Mouse (Mus musculus) embryonic facial prominence, embryonic 14.5 days (tissue): ENCODE measurements at regions not wholly inside any gene's neighbourhood (a gene's known extent, or its start where the extent isn't known, plus 50 kb on each side); places are given as distances from the start of the nearest gene placed in this dataset.

Experiments
- ATAC-seq: fragments of 200-750 bp; cut with Nextera tagmentation; 2 replicates; pipeline ENCODE4 v1.8.0; 2017; ENCODE audit warnings: low read depth, moderate number of reproducible peaks, moderate TSS enrichment
- DNase-seq: peaks from one replicate; pipeline ENCODE4 v3.0.0-alpha.2; 2015; ENCODE audit warnings: low spot score
- H3K27ac ChIP-seq: fragments of 300-500 bp; sonication (generic); replicated peaks from 2 replicates; pipeline ENCODE4 v1.5.1; 2014; ENCODE audit warnings: low read depth, mild to moderate bottlenecking, low read length, moderate library complexity
- H3K27me3 ChIP-seq: fragments of 300-500 bp; sonication (generic); replicated peaks from 2 replicates; pipeline ENCODE4 v1.6.1; 2014; ENCODE audit warnings: low read length; ENCODE audit not compliant: control insufficient read depth, insufficient read depth
- H3K36me3 ChIP-seq: fragments of 300-500 bp; sonication (generic); 2 replicates; pipeline ENCODE4 v1.6.1; 2014; ENCODE audit warnings: low read length, mixed read lengths; ENCODE audit not compliant: control insufficient read depth, insufficient read depth
- H3K4me1 ChIP-seq: fragments of 300-500 bp; sonication (generic); 2 replicates; pipeline ENCODE4 v1.6.1; 2014; ENCODE audit warnings: antibody characterized with exemption, low read length; ENCODE audit not compliant: control insufficient read depth, insufficient read depth
- H3K4me2 ChIP-seq: fragments of 300-500 bp; sonication (generic); 2 replicates; pipeline ENCODE4 v1.6.1; 2014; ENCODE audit warnings: low read depth, mild to moderate bottlenecking, low read length, moderate library complexity, mixed read lengths
- H3K4me3 ChIP-seq: fragments of 300-500 bp; sonication (generic); 2 replicates; pipeline ENCODE4 v1.5.1; 2014; ENCODE audit warnings: low read depth, mild to moderate bottlenecking, low read length
- H3K9ac ChIP-seq: fragments of 300-500 bp; sonication (generic); 2 replicates; pipeline ENCODE4 v1.6.1; 2014; ENCODE audit warnings: low read depth, mild to moderate bottlenecking, low read length, moderate library complexity, mixed read lengths
- H3K9me3 ChIP-seq: fragments of 300-500 bp; sonication (generic); 2 replicates; pipeline ENCODE4 v1.6.1; 2016; ENCODE audit warnings: low read length; ENCODE audit not compliant: control insufficient read depth
- WGBS: fragments of 180-500 bp; shearing (Covaris S2); extraction: QIAGEN DNeasy Blood & Tissue Kit; methylation state at CpG from one replicate; pipeline ENCODE4 v1.1.7; 2014; 5-methylcytosine and 5-hydroxymethylcytosine counted together

DNA sequence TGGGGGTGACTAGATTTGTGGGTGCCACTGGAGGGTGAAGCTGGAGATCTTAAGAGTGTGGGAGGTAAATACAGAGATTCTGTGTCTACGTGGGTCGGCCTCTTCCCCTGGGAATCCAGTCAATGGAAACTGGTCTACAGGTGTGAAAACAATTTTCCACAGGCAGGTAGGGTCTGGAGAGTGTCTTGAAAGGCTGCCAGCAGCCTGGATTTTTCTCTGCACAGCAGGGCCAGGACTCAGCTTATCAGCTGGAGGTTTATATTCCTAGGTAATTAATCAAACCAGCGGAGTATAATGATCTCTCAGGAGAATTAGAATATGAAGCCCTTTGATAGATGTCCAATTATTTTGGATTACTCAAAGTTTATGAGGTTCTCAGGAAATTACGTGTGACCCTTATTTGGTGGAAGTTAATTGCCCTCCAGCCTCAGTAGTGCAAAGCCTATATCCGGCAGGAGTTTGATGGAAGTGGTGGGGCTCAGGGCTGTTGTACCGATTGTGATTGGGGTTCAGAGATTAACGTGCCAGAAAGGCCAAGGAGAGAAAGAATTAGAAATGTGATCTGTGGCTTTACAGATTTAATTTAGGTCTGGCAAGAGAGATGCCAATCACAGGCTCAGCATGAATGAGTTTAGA lies 250.8 kb downstream of the Map2k6 start:
- DNase-seq (peak; percentile 42), ATAC-seq (peak; percentile 78)
- Histone ChIP-seq H3K4me1 (0 out of 2 replicates have a peak, but pooled peaks cover 10% of the 10 kb centered on the region), H3K27ac (no peak overlapping the region), H3K9me3 (no peaks in the 10 kb centered on the region), H3K36me3 (no peaks in the 10 kb centered on the region), H3K27me3 (no peaks in the 10 kb centered on the region), H3K4me2 (no peak overlapping the region), H3K9ac (no peak overlapping the region), H3K4me3 (no peak overlapping the region)
- 30% methylated on average over 7 of the region's 7 CpGs for WGBS

- Histone ChIP-seq H3K4me2 (no peak overlapping the region), H3K9me3 (no peaks in the 10 kb centered on the region), H3K27me3 (no peaks in the 10 kb centered on the region), H3K36me3 (no peaks in the 10 kb centered on the region), H3K4me1 (0 out of 2 replicates have a peak, but pooled peaks cover 10% of the 10 kb centered on the region), H3K27ac (no peak overlapping the region), H3K9ac (no peak overlapping the region), H3K4me3 (no peak overlapping the region)
- DNase-seq = peak; percentile 76
- ATAC-seq = peak; percentile 62
- WGBS = 18% methylated on average over 3 of the region's 3 CpGs
These were observed 253.1 kb downstream of the Map2k6 start for GRCm38 (mm10) chr11:110652068-110652467.

DNA sequence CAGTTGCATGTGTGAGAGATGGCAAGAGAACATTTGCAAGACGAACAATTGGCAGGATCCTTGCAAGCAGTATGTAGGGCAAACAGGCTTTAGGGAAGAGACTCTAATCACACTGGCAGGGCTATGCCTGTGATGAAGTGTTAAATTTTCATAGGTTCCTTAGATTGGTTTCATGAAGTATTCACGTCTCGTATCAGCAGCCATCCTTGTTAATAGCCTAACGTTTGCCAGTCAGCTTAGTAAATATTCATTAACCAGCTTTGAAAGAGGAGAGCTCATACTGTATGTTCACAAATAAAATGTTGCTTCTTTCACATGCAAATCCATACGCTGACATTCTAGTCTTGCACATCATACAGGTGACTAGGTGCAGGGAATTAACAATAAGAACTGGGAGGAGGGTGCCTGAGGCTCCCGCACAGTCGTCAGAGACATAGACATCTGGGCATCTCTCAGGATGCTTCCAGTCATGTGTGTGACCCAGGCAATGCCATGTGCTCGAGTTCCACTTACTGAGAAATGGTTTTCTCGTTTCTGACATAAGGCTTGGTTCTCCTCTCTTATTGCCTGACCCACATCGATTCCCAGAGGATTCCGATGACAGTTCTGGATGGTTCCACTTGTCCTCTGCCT lies 257.7 kb downstream of the Map2k6 start:
- WGBS = 83% methylated on average over 11 of the region's 11 CpGs
- H3K27ac ChIP-seq = no peak overlapping the region
- DNase-seq (no peak), ATAC-seq (no peak)
- no peak overlapping the region for H3K4me3 ChIP-seq
- H3K9me3 ChIP-seq = no peaks in the 10 kb centered on the region
- H3K9ac ChIP-seq = no peak overlapping the region
- no peaks in the 10 kb centered on the region for H3K36me3 ChIP-seq
- no peaks in the 10 kb centered on the region for H3K27me3 ChIP-seq
- peaks cover 9% of the 10 kb centered on the region; the same call in 1 of the 2 replicates for H3K4me1 ChIP-seq
- no peak overlapping the region for H3K4me2 ChIP-seq

DNA sequence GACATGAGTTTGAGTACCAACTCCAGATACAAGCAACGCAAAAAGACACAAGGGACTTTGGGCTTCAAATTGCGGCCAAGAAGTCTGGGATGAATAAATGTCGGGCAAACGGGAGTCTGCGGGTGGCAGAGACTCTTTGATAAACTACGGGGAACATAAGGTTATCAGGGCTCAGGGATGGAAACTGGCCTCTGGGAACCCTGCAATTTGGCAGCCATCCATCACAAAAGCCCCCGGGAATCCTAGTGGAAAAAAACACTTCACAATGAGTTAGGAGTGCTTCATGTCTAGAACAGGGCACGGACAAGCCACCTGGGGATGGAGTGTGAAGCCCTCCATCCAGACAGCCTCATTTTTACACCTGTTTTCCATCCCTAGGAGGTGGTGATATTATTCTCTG lies 258.9 kb downstream of the Map2k6 start:
- Histone ChIP-seq H3K36me3 (no peaks in the 10 kb centered on the region), H3K27ac (no peak overlapping the region), H3K4me3 (no peak overlapping the region), H3K9me3 (no peaks in the 10 kb centered on the region), H3K27me3 (no peaks in the 10 kb centered on the region), H3K4me1 (peaks cover 4% of the 10 kb centered on the region; the same call in 1 of the 2 replicates), H3K9ac (no peak overlapping the region), H3K4me2 (no peak overlapping the region)
- no peak for DNase-seq
- 63% methylated on average over 8 of the region's 8 CpGs for WGBS
- no peak for ATAC-seq

DNA sequence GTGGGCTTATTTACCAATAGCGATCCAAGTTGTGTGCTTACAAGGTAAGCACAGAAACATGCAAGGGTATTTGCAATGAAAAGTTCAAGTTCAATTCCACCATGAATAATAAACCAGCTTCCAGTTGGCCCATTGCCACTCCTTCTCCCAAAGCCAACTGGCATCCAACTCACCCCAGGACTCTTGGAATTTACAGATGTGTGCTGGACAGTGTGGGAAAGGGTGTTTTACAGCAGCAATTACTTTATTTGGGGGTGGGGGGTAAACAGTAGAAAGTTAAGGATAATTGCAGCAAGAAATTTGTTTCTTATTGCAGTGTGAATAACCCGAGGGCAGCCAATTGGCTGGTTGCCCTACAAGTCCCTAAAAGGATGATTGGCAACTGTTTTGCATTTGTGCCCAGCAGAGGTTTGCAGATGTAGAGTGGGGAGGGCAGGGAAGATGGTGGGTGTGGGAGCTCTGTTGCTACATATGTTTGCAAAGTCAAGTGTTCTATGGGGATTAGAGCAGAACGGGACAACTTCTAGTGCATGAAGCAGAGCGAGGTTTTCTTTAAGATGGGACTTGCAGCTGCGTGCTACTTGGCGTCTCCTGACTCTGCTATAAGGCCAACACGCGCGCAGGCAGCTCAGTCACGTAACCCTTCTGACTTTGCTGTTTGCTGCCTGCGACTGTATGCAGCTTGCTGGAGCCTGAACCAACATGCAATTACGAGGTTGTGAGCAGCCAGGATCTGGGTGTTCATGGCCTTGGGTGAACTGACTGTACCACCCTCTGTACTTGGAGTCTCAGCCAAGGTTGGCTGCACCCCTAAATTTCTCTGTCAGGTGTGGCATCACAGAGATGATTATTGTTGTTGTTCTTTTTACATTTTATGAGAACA lies 271.9 kb downstream of the Map2k6 start:
- ATAC-seq = no peak; the same call in 1 of the 2 replicates
- H3K9me3 ChIP-seq = no peaks in the 10 kb centered on the region
- H3K4me2 ChIP-seq = no peak overlapping the region
- H3K27ac ChIP-seq = peak overlapping the region; percentile 21
- DNase-seq = peak; percentile 67
- no peak overlapping the region for H3K9ac ChIP-seq
- H3K4me1 ChIP-seq = 0 out of 2 replicates have a peak, but pooled peaks cover 4% of the 10 kb centered on the region
- 56% methylated on average over 12 of the region's 12 CpGs for WGBS
- no peaks in the 10 kb centered on the region for H3K27me3 ChIP-seq
- H3K4me3 ChIP-seq = no peak overlapping the region
- no peaks in the 10 kb centered on the region for H3K36me3 ChIP-seq

- H3K4me3 ChIP-seq = no peak overlapping the region
- no peak for ATAC-seq
- 0 out of 2 replicates have a peak, but pooled peaks cover 4% of the 10 kb centered on the region for H3K4me1 ChIP-seq
- DNase-seq = no peak
- H3K27ac ChIP-seq = no peak overlapping the region
- no peak overlapping the region for H3K4me2 ChIP-seq
- H3K9ac ChIP-seq = no peak overlapping the region
- no peaks in the 10 kb centered on the region for H3K36me3 ChIP-seq
- no peaks in the 10 kb centered on the region for H3K27me3 ChIP-seq
- 51% methylated on average over 1 of the region's 1 CpGs for whole genome bisulfite sequencing
- H3K9me3 ChIP-seq = no peaks in the 10 kb centered on the region
These were observed 274.0 kb downstream of the Map2k6 start for GRCm38 (mm10) chr11:110672941-110673340.

- ATAC-seq = no peak
- no peaks in the 10 kb centered on the region for H3K27me3 ChIP-seq
- 72% methylated on average over 4 of the region's 4 CpGs for WGBS
- H3K27ac ChIP-seq = no peak overlapping the region
- H3K36me3 ChIP-seq = no peaks in the 10 kb centered on the region
- H3K9me3 ChIP-seq = no peaks in the 10 kb centered on the region
- no peak overlapping the region for H3K9ac ChIP-seq
- H3K4me3 ChIP-seq = no peak overlapping the region
- no peaks in the 10 kb centered on the region for H3K4me1 ChIP-seq
- DNase-seq = no peak
- no peak overlapping the region for H3K4me2 ChIP-seq
These were observed 275.0 kb upstream of the Kcnj16 start for GRCm38 (mm10) chr11:110692824-110693223.

- Histone ChIP-seq H3K4me3 (no peak overlapping the region), H3K27me3 (no peaks in the 10 kb centered on the region), H3K36me3 (no peaks in the 10 kb centered on the region), H3K9me3 (no peaks in the 10 kb centered on the region), H3K9ac (no peak overlapping the region), H3K4me2 (no peak overlapping the region), H3K4me1 (no peaks in the 10 kb centered on the region), H3K27ac (no peak overlapping the region)
- DNase-seq (no peak), ATAC-seq (no peak)
- 74% methylated on average over 6 of the region's 6 CpGs for WGBS
These were observed 270.8 kb upstream of the Kcnj16 start for GRCm38 (mm10) chr11:110697067-110697466.
